Mouse (Mus musculus) bone marrow, adult 2 months (tissue): ENCODE measurements around the gene Gramd1b.

Experiments
- CTCF ChIP-seq: fragments of 200-500 bp; IDR thresholded peaks from 2 replicates; pipeline ENCODE4 v1.5.1; 2011; ENCODE audit warnings: low read length, control low read depth; ENCODE audit not compliant: control insufficient read depth, insufficient read depth
- POLR2A ChIP-seq: fragments of 200-500 bp; IDR thresholded peaks from 2 replicates; pipeline ENCODE4 v1.6.1; 2011; ENCODE audit warnings: low read depth, mild to moderate bottlenecking, control low read depth, low read length, borderline replicate concordance; ENCODE audit not compliant: control insufficient read depth

DNA sequence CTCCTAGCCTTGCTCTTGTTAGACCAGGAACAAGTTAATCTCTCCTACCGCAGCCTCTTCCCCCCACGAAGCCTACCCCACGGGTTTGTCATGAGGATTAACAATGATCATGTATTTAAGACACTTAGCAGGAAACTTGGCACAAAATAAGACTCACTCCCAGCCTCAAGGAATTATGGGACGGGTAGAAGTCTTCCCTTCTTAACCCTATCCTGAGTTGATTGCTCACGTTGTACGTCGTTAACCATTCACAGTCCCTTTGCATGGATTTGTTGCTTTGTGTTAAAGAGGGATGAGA, 80.8 kb downstream of the Gramd1b start:
- no peak for TF ChIP-seq CTCF
- no peak for TF ChIP-seq POLR2A
